ENCODE assay signal across 8 mouse cellular contexts in the genomic region with DNA sequence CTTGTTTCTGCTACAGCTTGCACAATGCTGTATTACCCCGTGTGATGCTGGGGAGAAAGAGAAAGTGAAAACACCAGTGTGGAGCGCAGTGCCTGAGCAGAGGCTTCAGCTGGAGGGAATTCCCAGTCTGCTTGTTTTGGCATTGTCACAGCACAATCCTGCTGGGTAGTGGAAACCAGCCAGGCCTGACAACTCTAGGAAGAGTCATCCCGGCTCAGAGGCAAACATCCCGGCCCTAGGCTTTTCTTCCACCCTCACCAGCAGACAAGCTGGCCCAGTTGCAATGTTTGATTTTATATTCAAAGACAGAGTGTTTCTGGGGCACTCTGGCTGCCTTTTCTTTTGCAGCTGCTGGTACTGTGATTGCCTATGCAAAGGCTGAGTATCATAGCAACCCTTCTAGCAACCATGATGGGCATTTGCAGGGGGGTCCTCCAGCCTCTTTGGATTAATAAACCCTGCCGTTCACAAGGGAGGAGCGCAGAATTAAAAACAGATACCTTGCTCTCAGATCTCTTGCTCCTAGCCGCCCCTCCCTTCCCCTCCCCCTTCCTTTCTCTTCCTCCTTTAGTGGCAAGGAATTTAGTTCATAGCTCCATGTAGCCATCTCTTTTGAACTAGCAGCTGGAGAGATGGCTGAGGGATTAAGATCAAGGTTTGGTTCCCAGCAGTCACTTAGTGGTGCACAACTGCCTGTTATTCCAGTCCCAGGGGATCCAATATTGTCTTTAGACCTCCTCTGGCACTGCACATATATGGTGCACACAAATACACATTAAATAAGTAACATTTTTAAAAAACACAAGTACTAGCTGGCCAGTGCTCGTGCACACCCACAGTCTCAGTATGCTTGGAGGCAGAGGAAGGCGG. TPM values are rescaled to one million over a fixed set of nuclear protein-coding genes. Genes with fewer than 3 reads are reported as not detected.
A peak's percentile ranks its signal among the peaks of the same experiment; 100 is the strongest.
DNase-seq lines count a peak whose midpoint lies in the region; ATAC-seq and TF ChIP-seq lines count a peak whose summit lies in the region.

No protein-coding gene starts in this region.

- H3K9ac ChIP-seq in hindbrain, postnatal 0 days (replicated peaks; ENCODE audit: low read length) = no peak overlapping the region

- no peaks in the 10 kb centered on the region for H3K9me3 ChIP-seq in hindbrain, postnatal 0 days (ENCODE audit: low read length)
- no peaks in the 10 kb centered on the region for H3K9me3 ChIP-seq in midbrain, embryonic 10.5 days (replicated peaks)

- peak; percentile 87 for DNase-seq in adrenal gland, postnatal 14 days
- DNase-seq in embryo, embryonic 10 days (ENCODE audit: low spot score) = peak; percentile 49
- peak; percentile 74 for DNase-seq in gastrocnemius, postnatal 10 days
- DNase-seq in hindbrain, postnatal 0 days (ENCODE audit: low spot score) = peak; percentile 92
- peak; percentile 57 to 86 for DNase-seq in left cerebral cortex, adult 8-10 months (ENCODE audit: low spot score in 2 of 2)
- DNase-seq in midbrain, embryonic 10.5 days (ENCODE audit: low spot score) = peak; percentile 76
- DNase-seq in right cerebral cortex, postnatal 14 days = peak; percentile 81

- no peak overlapping the region for H3K4me2 ChIP-seq in hindbrain, postnatal 0 days (ENCODE audit: low read depth, low read length)

- H3K27me3 ChIP-seq in hindbrain, postnatal 0 days (ENCODE audit: insufficient read depth, low read length) = no peaks in the 10 kb centered on the region
- no peaks in the 10 kb centered on the region for H3K27me3 ChIP-seq in midbrain, embryonic 10.5 days (ENCODE audit: low read depth, poor library complexity, severe bottlenecking)

- TF ChIP-seq CTCF in hindbrain, postnatal 0 days (IDR thresholded peaks at IDR 0.05; ENCODE audit: low read depth) = no peak

- no peak overlapping the region for H3K4me3 ChIP-seq in hindbrain, postnatal 0 days (ENCODE audit: low read length)
- peak overlapping the region; percentile 27 for H3K4me3 ChIP-seq in midbrain, embryonic 10.5 days

- H3K36me3 ChIP-seq in hindbrain, postnatal 0 days (ENCODE audit: insufficient read depth, low read length) = no peaks in the 10 kb centered on the region
- no peaks in the 10 kb centered on the region for H3K36me3 ChIP-seq in midbrain, embryonic 10.5 days

- peaks cover 3% of the 10 kb centered on the region; the same call in 1 of the 2 replicates for H3K4me1 ChIP-seq in hindbrain, postnatal 0 days (ENCODE audit: insufficient read depth, low read length)
- H3K4me1 ChIP-seq in midbrain, embryonic 10.5 days = peaks cover 36% of the 10 kb centered on the region

- H3K27ac ChIP-seq in hindbrain, postnatal 0 days = peak overlapping the region; percentile 61
- H3K27ac ChIP-seq in midbrain, embryonic 10.5 days (replicated peaks) = peak overlapping the region; percentile 91

- ATAC-seq in hindbrain, postnatal 0 days = peak; percentile 96
- no peak for ATAC-seq in erythroid progenitor cell, adult 5-6 weeks (replicated peaks; ENCODE audit: low FRiP score, poor library complexity, severe bottlenecking)

- 21% methylated on average over 9 of the region's 9 CpGs for WGBS in hindbrain, postnatal 0 days
- 19% methylated on average over 9 of the region's 9 CpGs for WGBS in midbrain, embryonic 10.5 days

RNA-seq across cellular contexts. Expression of a gene that starts 33.2 kb away (rescaled TPM):
- total RNA-seq in adrenal gland, postnatal 14 days (2021) = 2.8 and 4.1 TPM in 2 replicates
- total RNA-seq in gastrocnemius, postnatal 10 days (2021) = 1 to 10 TPM; 3.8 to 6.3 TPM
- total RNA-seq in hindbrain, postnatal 0 days (2014; rRNA removed) = 0.21 and 0.36 TPM in 2 replicates
- polyA plus RNA-seq in hindbrain, postnatal 0 days (2015; fragmentation: Nextera tagmentation; extraction: Ambion mirVana) = 0.41 and 0.52 TPM in 2 replicates
- total RNA-seq in left cerebral cortex, adult 8-10 months (2022) = under 1 TPM; 0.21 to 0.70 (median 0.49) TPM
- 0.93 and 1.0 TPM in 2 replicates for polyA plus RNA-seq in midbrain, embryonic 10.5 days (2016; fragmentation: Nextera tagmentation; extraction: Ambion mirVana)
- total RNA-seq in erythroid progenitor cell, adult 5-6 weeks (2015; ENCODE audit: low replicate concordance) = not detected in 2 replicates
- total RNA-seq in erythroid progenitor cell, adult 5-6 weeks (2017; ENCODE audit: low replicate concordance) = not detected in 2 replicates
